In genomic region chr16:26106041-26106617, GRCm38 (mm10) we compare ENCODE assay signal across 8 mouse cellular contexts. TPM values are rescaled to one million over a fixed set of nuclear protein-coding genes. Genes with fewer than 3 reads are reported as not detected.
DNase-seq lines count a peak whose midpoint lies in the region; ATAC-seq and TF ChIP-seq lines count a peak whose summit lies in the region.

No protein-coding gene starts in this region.

- H3K4me3 ChIP-seq in lung, embryonic 16.5 days (ENCODE audit: low read length) = peak overlapping the region; percentile 79
- peak overlapping the region; percentile 66 for H3K4me3 ChIP-seq in forebrain, embryonic 14.5 days (ENCODE audit: low read depth, low read length)
- peak overlapping the region; percentile 66 for H3K4me3 ChIP-seq in intestine, postnatal 0 days (ENCODE audit: low read depth, low read length)
- peak overlapping the region; percentile 77 for H3K4me3 ChIP-seq in midbrain, embryonic 10.5 days

- no peak for DNase-seq in lung, postnatal 10 days
- peak; percentile 53 for DNase-seq in forebrain, embryonic 14.5 days (ENCODE audit: low spot score)
- no peak for DNase-seq in midbrain, embryonic 10.5 days (ENCODE audit: low spot score)
- no peak for DNase-seq in thymus, postnatal 0 days (ENCODE audit: low spot score)
- no peak for DNase-seq in adrenal gland, postnatal 36 days
- no peak for DNase-seq in adrenal gland, adult 8-10 months

- peak; percentile 64 for ATAC-seq in lung, embryonic 16.5 days (ENCODE audit: low read depth)
- ATAC-seq in forebrain, embryonic 14.5 days = peak; percentile 14
- peak; percentile 42; the same call in 1 of the 2 replicates for ATAC-seq in intestine, postnatal 0 days

- H3K27me3 ChIP-seq in lung, embryonic 16.5 days (ENCODE audit: control insufficient read depth, insufficient read depth, low read depth, low read length) = no peaks in the 10 kb centered on the region
- no peaks in the 10 kb centered on the region for H3K27me3 ChIP-seq in forebrain, embryonic 14.5 days (replicated peaks; ENCODE audit: control insufficient read depth, insufficient read depth, low read length)
- peaks cover 4% of the 10 kb centered on the region; the same call in 1 of the 2 replicates for H3K27me3 ChIP-seq in intestine, postnatal 0 days (replicated peaks; ENCODE audit: control insufficient read depth, insufficient read depth, low read length)
- peaks cover 43% of the 10 kb centered on the region for H3K27me3 ChIP-seq in midbrain, embryonic 10.5 days (ENCODE audit: low read depth, poor library complexity, severe bottlenecking)

- H3K27ac ChIP-seq in lung, embryonic 16.5 days (ENCODE audit: low read length) = peak overlapping the region; percentile 90
- 0 out of 2 replicates have a peak overlapping the region, but pooled peaks have one; percentile 11 for H3K27ac ChIP-seq in forebrain, embryonic 14.5 days (ENCODE audit: low read depth, low read length)
- peak overlapping the region; percentile 60; the same call in 1 of the 2 replicates for H3K27ac ChIP-seq in intestine, postnatal 0 days (ENCODE audit: low read depth, low read length)
- peak overlapping the region; percentile 88 for H3K27ac ChIP-seq in midbrain, embryonic 10.5 days (replicated peaks)

- peak overlapping the region; percentile 89 for H3K4me2 ChIP-seq in lung, embryonic 16.5 days (ENCODE audit: low read depth, low read length)
- peak overlapping the region; percentile 87 for H3K4me2 ChIP-seq in forebrain, embryonic 14.5 days (ENCODE audit: low read length)
- peak overlapping the region; percentile 84 for H3K4me2 ChIP-seq in intestine, postnatal 0 days (replicated peaks; ENCODE audit: low read depth)

- no peaks in the 10 kb centered on the region for H3K36me3 ChIP-seq in lung, embryonic 16.5 days (ENCODE audit: control insufficient read depth, insufficient read depth, low read length)
- no peaks in the 10 kb centered on the region for H3K36me3 ChIP-seq in forebrain, embryonic 14.5 days (ENCODE audit: control insufficient read depth, insufficient read depth, low read length)
- no peaks in the 10 kb centered on the region for H3K36me3 ChIP-seq in intestine, postnatal 0 days (ENCODE audit: control insufficient read depth, insufficient read depth)
- no peaks in the 10 kb centered on the region for H3K36me3 ChIP-seq in midbrain, embryonic 10.5 days

- 3% methylated on average over 5 of the region's 5 CpGs for whole genome bisulfite sequencing in lung, embryonic 16.5 days
- WGBS in forebrain, embryonic 14.5 days = 5% methylated on average over 5 of the region's 5 CpGs
- 10% methylated on average over 5 of the region's 5 CpGs for WGBS in intestine, postnatal 0 days
- 14% methylated on average over 5 of the region's 5 CpGs for WGBS in midbrain, embryonic 10.5 days

- H3K4me1 ChIP-seq in lung, embryonic 16.5 days (replicated peaks; ENCODE audit: control insufficient read depth, insufficient read depth, low read length) = peaks cover 27% of the 10 kb centered on the region
- no peaks in the 10 kb centered on the region for H3K4me1 ChIP-seq in forebrain, embryonic 14.5 days (ENCODE audit: control insufficient read depth, insufficient read depth, low read length)
- no peaks in the 10 kb centered on the region for H3K4me1 ChIP-seq in intestine, postnatal 0 days (replicated peaks; ENCODE audit: control insufficient read depth, insufficient read depth, low read length)
- peaks cover 26% of the 10 kb centered on the region for H3K4me1 ChIP-seq in midbrain, embryonic 10.5 days

- no peaks in the 10 kb centered on the region for H3K9me3 ChIP-seq in lung, embryonic 16.5 days (ENCODE audit: control insufficient read depth, low read length)
- H3K9me3 ChIP-seq in forebrain, embryonic 14.5 days (replicated peaks; ENCODE audit: control insufficient read depth, low read length) = no peaks in the 10 kb centered on the region
- no peaks in the 10 kb centered on the region for H3K9me3 ChIP-seq in intestine, postnatal 0 days (ENCODE audit: control insufficient read depth)
- H3K9me3 ChIP-seq in midbrain, embryonic 10.5 days (replicated peaks) = no peaks in the 10 kb centered on the region

- TF ChIP-seq CTCF in intestine, postnatal 0 days (IDR thresholded peaks at IDR 0.05; ENCODE audit: low read depth) = no peak

- peak overlapping the region; percentile 81 for H3K9ac ChIP-seq in lung, embryonic 16.5 days (ENCODE audit: low read length)
- H3K9ac ChIP-seq in forebrain, embryonic 14.5 days (ENCODE audit: low read length) = peak overlapping the region; percentile 73
- peak overlapping the region; percentile 55; the same call in 1 of the 2 replicates for H3K9ac ChIP-seq in intestine, postnatal 0 days (ENCODE audit: low read depth, low read length)

RNA-seq across cellular contexts. Expression of gene P3h2, which starts 0.5 kb away (rescaled TPM):
- 3.1 and 4.0 TPM in 2 replicates for polyA plus RNA-seq in lung, embryonic 16.5 days (2015; fragmentation: Nextera tagmentation; extraction: Ambion mirVana)
- polyA plus RNA-seq in forebrain, embryonic 14.5 days (2014; fragmentation: Nextera tagmentation; extraction: Ambion mirVana) = 0.22 and 0.51 TPM in 2 replicates
- polyA plus RNA-seq in intestine, postnatal 0 days (2015; fragmentation: Nextera tagmentation; extraction: Ambion mirVana) = 1.4 and 1.8 TPM in 2 replicates
- 1.5 and 2.7 TPM in 2 replicates for polyA plus RNA-seq in midbrain, embryonic 10.5 days (2016; fragmentation: Nextera tagmentation; extraction: Ambion mirVana)
- polyA plus RNA-seq in thymus, postnatal 0 days (2015; fragmentation: Nextera tagmentation; extraction: Ambion mirVana) = 0.65 and 0.81 TPM in 2 replicates
- total RNA-seq in adrenal gland, postnatal 36 days (2021) = 1 to 10 TPM; 6.5 to 6.8 TPM
- 10 to 100 TPM in 2 of 4 experiments, 1 to 10 TPM in 2; 8.9 to 11.1 (median 9.7) TPM for total RNA-seq in adrenal gland, adult 8-10 months (2022)

Comparison
In these comparisons a context has a peak if more than half of its experiments do, and no peak if none do; other contexts are left out.
1. ATAC-seq: peak in every context shown above with its lines; median percentile 64 in lung, embryonic 16.5 days; 42 in intestine, postnatal 0 days; 14 in forebrain, embryonic 14.5 days.
2. H3K27ac ChIP-seq: peak in every context shown above with its lines; median percentile 90 in lung, embryonic 16.5 days; 88 in midbrain, embryonic 10.5 days; 60 in intestine, postnatal 0 days; 11 in forebrain, embryonic 14.5 days.